7 mouse cellular contexts compared by ENCODE assay signal in the genomic region with DNA sequence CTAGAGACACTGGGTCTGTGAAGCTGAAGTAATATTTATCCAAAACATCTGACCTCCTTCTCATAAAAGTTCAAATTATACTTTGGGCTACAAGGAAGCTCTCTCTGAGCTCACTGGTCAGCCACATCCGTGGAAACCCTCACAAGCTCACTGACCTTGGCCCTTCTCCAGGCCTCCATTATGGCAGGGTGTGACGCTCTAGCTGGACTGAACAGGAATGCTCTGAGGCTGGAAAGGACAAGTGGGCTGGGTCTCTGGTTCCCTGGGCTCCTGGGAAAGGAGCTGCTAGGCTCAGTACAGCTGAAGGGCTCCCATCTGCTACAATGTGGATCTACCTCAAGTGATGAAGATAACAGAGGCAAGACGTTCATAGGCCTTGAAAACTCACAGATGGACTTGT. TPM values are rescaled to one million over a fixed set of nuclear protein-coding genes. Genes with fewer than 3 reads are reported as not detected.
DNase-seq lines count a peak whose midpoint lies in the region.

No protein-coding gene starts in this region.

- peak; percentile 74 for DNase-seq in adrenal gland, postnatal 10 days
- peak; percentile 50 to 72 for DNase-seq in gastrocnemius, adult 8-10 months (ENCODE audit: low spot score in 2 of 2)
- peak; percentile 77 for DNase-seq in heart, adult 8-10 months (ENCODE audit: low spot score)
- peak; percentile 49 for DNase-seq in kidney, adult 11 months
- DNase-seq in kidney, postnatal 25 days, result peak; percentile 65 to 78
- DNase-seq in lung, postnatal 14 days, result peak; percentile 52
- DNase-seq in testis, postnatal 10 days (ENCODE audit: low spot score), result peak; percentile 58

RNA-seq across cellular contexts. Expression of a gene that starts 37.0 kb away (rescaled TPM):
- total RNA-seq in adrenal gland, postnatal 10 days (2021), result 10 to 100 TPM; 47.8 to 80.8 TPM
- total RNA-seq in gastrocnemius, adult 8-10 months (2022), result 10 to 100 TPM in 1 of 4 experiments, 1 to 10 TPM in 3; 5.7 to 11.8 (median 7.9) TPM
- total RNA-seq in heart, adult 8-10 months (2022), result 10 to 100 TPM in 3 of 4 experiments, 1 to 10 TPM in 1; 8.8 to 16.2 (median 12.4) TPM

Comparison
In these comparisons a context has a peak if more than half of its experiments do, and no peak if none do; other contexts are left out.
1. Peak in every context shown above with its lines: DNase-seq.